Mouse (Mus musculus) ES-Bruce4 (cell line): ENCODE data around the gene Snx29.

Experiments
- CTCF ChIP-seq: IDR thresholded peaks from one replicate; pipeline ENCODE4 v1.8.1; 2011; ENCODE audit warnings: low read depth, low read length
- POLR2A ChIP-seq: IDR thresholded peaks from one replicate; pipeline ENCODE4 v1.8.1; 2011; ENCODE audit warnings: low read length; ENCODE audit not compliant: insufficient read depth

DNA sequence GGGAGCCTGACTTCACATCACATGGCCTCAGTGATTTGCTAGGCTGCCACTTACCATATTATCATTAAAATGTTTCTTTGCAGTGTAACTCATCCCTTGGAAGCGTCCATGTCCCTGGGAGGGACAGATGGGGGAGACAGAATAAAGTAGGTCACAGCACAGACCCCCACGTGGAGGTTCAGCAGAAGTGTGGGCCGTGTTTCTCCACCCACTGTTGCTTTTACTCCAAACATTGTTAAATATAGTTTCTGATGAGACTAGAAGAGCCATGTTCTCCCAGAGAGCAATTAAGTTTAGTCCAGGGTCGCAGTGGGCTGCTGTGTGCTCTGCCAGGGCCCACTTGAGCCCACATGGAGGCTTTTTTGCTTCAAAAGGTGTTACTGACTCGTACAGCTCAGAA is 419.2 kb downstream of the Snx29 start:
- TF ChIP-seq CTCF (no peak), POLR2A (no peak)
